In the genomic region with DNA sequence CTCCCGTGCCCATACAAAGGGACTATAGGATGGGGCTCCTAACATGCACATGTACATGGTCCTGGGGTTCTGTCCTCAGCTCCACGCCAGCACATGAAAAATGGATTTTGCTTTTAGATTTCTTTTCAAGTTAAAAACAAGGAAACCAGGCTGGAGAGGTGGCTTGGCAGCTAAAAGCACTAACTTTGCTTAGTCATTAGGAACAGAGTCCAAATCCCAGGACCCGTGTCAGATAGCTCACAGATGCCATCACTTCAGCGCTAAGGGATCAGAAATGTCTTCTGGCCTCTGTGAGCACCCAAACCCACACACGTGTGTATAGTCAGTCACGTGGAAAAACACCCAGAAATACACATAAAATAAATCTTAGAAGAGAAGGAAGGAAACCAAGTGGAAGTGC, we compare ENCODE assay signal across 24 mouse cellular contexts. TPM values are rescaled to one million over a fixed set of nuclear protein-coding genes. Genes with fewer than 3 reads are reported as not detected.
DNase-seq lines count a peak whose midpoint lies in the region; ATAC-seq and TF ChIP-seq lines count a peak whose summit lies in the region.
"Had no signal": no experiment of that assay in that cellular context is flagged by ENCODE, and none has a peak within 500 bp of the region (broad histone marks: within the 10 kb centered on the region; RNA-seq: fewer than 3 reads in every experiment).

No protein-coding gene starts in this region.

- TF ChIP-seq POLR2A in cerebellum, adult 2 months (IDR thresholded peaks at IDR 0.05; ENCODE audit: borderline replicate concordance, insufficient read depth, low read length), result no peak
- no peak for TF ChIP-seq POLR2A in liver, adult 2 months (IDR thresholded peaks at IDR 0.05; ENCODE audit: extremely low read depth, insufficient read depth, low read length)

- H3K4me1 ChIP-seq in cerebellum, adult 2 months (ENCODE audit: control insufficient read depth, insufficient read depth, low read length), result peaks cover 31% of the 10 kb centered on the region
- 0 out of 2 replicates have a peak, but pooled peaks cover 3% of the 10 kb centered on the region for H3K4me1 ChIP-seq in kidney, embryonic 16.5 days (ENCODE audit: insufficient read depth, low read length)
- H3K4me1 ChIP-seq in liver, adult 2 months (ENCODE audit: control insufficient read depth, insufficient read depth, low read length), result peaks cover 19% of the 10 kb centered on the region
- no peaks in the 10 kb centered on the region for H3K4me1 ChIP-seq in liver, embryonic 12.5 days
- H3K4me1 ChIP-seq: forebrain, embryonic 13.5 days; heart, embryonic 12.5 days; heart, embryonic 15.5 days; hindbrain, embryonic 13.5 days had no signal

- H3K9me3 ChIP-seq in kidney, embryonic 16.5 days (ENCODE audit: low read length), result no peaks in the 10 kb centered on the region
- no peaks in the 10 kb centered on the region for H3K9me3 ChIP-seq in liver, embryonic 12.5 days (replicated peaks)
- H3K9me3 ChIP-seq: forebrain, embryonic 10.5 days; forebrain, embryonic 13.5 days; heart, embryonic 12.5 days; heart, embryonic 15.5 days; hindbrain, embryonic 10.5 days; hindbrain, embryonic 13.5 days had no signal

- no peak overlapping the region for H3K9ac ChIP-seq in kidney, embryonic 16.5 days (replicated peaks; ENCODE audit: low read length)
- H3K9ac ChIP-seq in liver, adult 2 months (ENCODE audit: low read depth, low read length), result peak overlapping the region; percentile 31; the same call in 1 of the 2 replicates
- no peak overlapping the region for H3K9ac ChIP-seq in liver, embryonic 12.5 days
- H3K9ac ChIP-seq: forebrain, embryonic 13.5 days; heart, embryonic 12.5 days; heart, embryonic 15.5 days; hindbrain, embryonic 13.5 days had no signal

- H3K36me3 ChIP-seq in kidney, embryonic 16.5 days (ENCODE audit: insufficient read depth, low read length), result peaks cover 51% of the 10 kb centered on the region
- H3K36me3 ChIP-seq in liver, adult 2 months (ENCODE audit: control insufficient read depth, insufficient read depth, low read length), result peaks cover 9% of the 10 kb centered on the region; the same call in 1 of the 2 replicates
- H3K36me3 ChIP-seq in liver, embryonic 12.5 days, result peaks cover 99% of the 10 kb centered on the region

- H3K27me3 ChIP-seq in cerebellum, adult 2 months (ENCODE audit: control insufficient read depth, insufficient read depth, low read length), result no peaks in the 10 kb centered on the region
- H3K27me3 ChIP-seq in kidney, embryonic 16.5 days (ENCODE audit: insufficient read depth, low read length), result no peaks in the 10 kb centered on the region
- H3K27me3 ChIP-seq in liver, adult 2 months (ENCODE audit: control insufficient read depth, insufficient read depth, low read length), result no peaks in the 10 kb centered on the region
- no peaks in the 10 kb centered on the region for H3K27me3 ChIP-seq in liver, embryonic 12.5 days (replicated peaks)
- H3K27me3 ChIP-seq: forebrain, embryonic 13.5 days; heart, embryonic 12.5 days; heart, embryonic 15.5 days; hindbrain, embryonic 13.5 days; Patski had no signal

- no peaks in the 10 kb centered on the region for H3K79me2 ChIP-seq in liver, adult 2 months (ENCODE audit: control insufficient read depth, insufficient read depth, low read length)

- no peak for ATAC-seq in kidney, embryonic 16.5 days (ENCODE audit: low FRiP score, low TSS enrichment)
- ATAC-seq in liver, embryonic 12.5 days, result no peak
- ATAC-seq: forebrain, embryonic 13.5 days; forebrain, embryonic 16.5 days; hindbrain, embryonic 16.5 days; Patski had no signal

- peak overlapping the region; percentile 83 for H3K27ac ChIP-seq in cerebellum, adult 2 months (ENCODE audit: insufficient read depth, low read length)
- no peak overlapping the region for H3K27ac ChIP-seq in kidney, embryonic 16.5 days (ENCODE audit: low read length)
- H3K27ac ChIP-seq in liver, adult 2 months (replicated peaks; ENCODE audit: insufficient read depth, low read depth, low read length), result peak overlapping the region; percentile 84
- H3K27ac ChIP-seq in liver, embryonic 12.5 days, result no peak overlapping the region
- H3K27ac ChIP-seq: forebrain, embryonic 10.5 days; forebrain, embryonic 13.5 days; heart, embryonic 15.5 days; hindbrain, embryonic 10.5 days; hindbrain, embryonic 13.5 days had no signal

- H3K4me3 ChIP-seq in cerebellum, adult 2 months (replicated peaks; ENCODE audit: insufficient read depth, low read depth, low read length), result no peak overlapping the region
- no peak overlapping the region for H3K4me3 ChIP-seq in kidney, embryonic 16.5 days (ENCODE audit: low read length)
- H3K4me3 ChIP-seq in liver, adult 2 months (ENCODE audit: insufficient read depth, low read depth, low read length), result no peak overlapping the region
- no peak overlapping the region for H3K4me3 ChIP-seq in liver, embryonic 12.5 days
- H3K4me3 ChIP-seq: forebrain, embryonic 10.5 days; forebrain, embryonic 13.5 days; heart, embryonic 12.5 days; heart, embryonic 15.5 days; hindbrain, embryonic 10.5 days; hindbrain, embryonic 13.5 days had no signal

- TF ChIP-seq CTCF in cerebellum, adult 2 months (IDR thresholded peaks at IDR 0.05; ENCODE audit: borderline replicate concordance, insufficient read depth, low read depth, low read length), result no peak
- no peak for TF ChIP-seq CTCF in liver, adult 2 months (IDR thresholded peaks at IDR 0.05; ENCODE audit: low read depth, low read length)

- no peak for DNase-seq in cerebellum, adult 2 months
- DNase-seq in cerebellum, postnatal 25 days, result no peak
- peak; percentile 22 for DNase-seq in kidney, adult 18-20 months
- no peak for DNase-seq in kidney, postnatal 4 days
- peak; percentile 61 for DNase-seq in kidney, adult 9 months
- DNase-seq in liver, adult 2 months (ENCODE audit: extremely low read depth, low read depth, low spot score), result peak; percentile 77
- DNase-seq: adrenal gland, postnatal 10 days; adrenal gland, postnatal 36 days; embryo, embryonic 11 days; gastrocnemius, postnatal 25 days; heart, adult 18-20 months; heart, postnatal 10 days; heart, postnatal 36 days had no signal

- H3K4me2 ChIP-seq in kidney, embryonic 16.5 days (replicated peaks; ENCODE audit: low read depth, low read length), result no peak overlapping the region
- H3K4me2 ChIP-seq in liver, embryonic 12.5 days, result no peak overlapping the region
- H3K4me2 ChIP-seq: forebrain, embryonic 13.5 days; heart, embryonic 12.5 days; heart, embryonic 15.5 days; hindbrain, embryonic 13.5 days had no signal

- 48% methylated on average over 6 of the region's 6 CpGs for WGBS in cerebellum, adult 2 months
- WGBS in kidney, embryonic 16.5 days, result 89% methylated on average over 6 of the region's 6 CpGs
- WGBS in liver, adult 2 months, result 50% methylated on average over 6 of the region's 6 CpGs
- 91% methylated on average over 6 of the region's 6 CpGs for WGBS in liver, embryonic 12.5 days (ENCODE audit: insufficient replicate concordance)

RNA-seq across cellular contexts. Expression of gene Trafd1, which starts 48.7 kb away (rescaled TPM):
- polyA plus RNA-seq in cerebellum, adult 2 months (2012; rRNA removed), result 109 and 120 TPM in 2 replicates
- 60.6 and 67.1 TPM in 2 replicates for polyA plus RNA-seq in kidney, embryonic 16.5 days (2015; fragmentation: Nextera tagmentation; extraction: Ambion mirVana)
- total RNA-seq in liver, adult 2 months (2014; rRNA removed), result 49.5 and 53.7 TPM in 2 replicates
- polyA plus RNA-seq in liver, adult 2 months (2012; rRNA removed), result 53.2 and 67.0 TPM in 2 replicates
- 23.7 and 25.7 TPM in 2 replicates for polyA plus RNA-seq in liver, embryonic 12.5 days (2016; fragmentation: Nextera tagmentation; extraction: Ambion mirVana)

Comparison
In these comparisons a context has a peak if more than half of its experiments do, and no peak if none do; other contexts are left out.
1. DNase-seq: peak in kidney, adult 18-20 months (single experiment), kidney, adult 9 months (single experiment) and liver, adult 2 months (single experiment); none in cerebellum, adult 2 months (0 of 2), cerebellum, postnatal 25 days (0 of 2) and kidney, postnatal 4 days (0 of 2).
2. H3K27ac ChIP-seq: peak in cerebellum, adult 2 months (single experiment) and liver, adult 2 months (single experiment); none in kidney, embryonic 16.5 days (single experiment) and liver, embryonic 12.5 days (single experiment).